Mouse (Mus musculus) forebrain, embryonic 11.5 days (tissue): ENCODE results near the gene Gm49384. TPM values are rescaled to one million over a fixed set of nuclear protein-coding genes. Genes with fewer than 3 reads are reported as not detected.

Experiments used
- ATAC-seq: fragments of 200-750 bp; cut with Nextera tagmentation; replicated peaks from 2 replicates; pipeline ENCODE4 v1.8.0; 2017; ENCODE audit warnings: moderate TSS enrichment; ENCODE audit not compliant: low FRiP score
- DNase-seq: peaks from one replicate; pipeline ENCODE4 v3.0.0-alpha.2; 2017; ENCODE audit warnings: low spot score
- H3K27ac ChIP-seq: fragments of 300-500 bp; sonication (generic); 2 replicates; pipeline ENCODE4 v1.5.1; 2014; ENCODE audit warnings: low read depth, low read length
- H3K27me3 ChIP-seq: fragments of 300-500 bp; sonication (generic); 2 replicates; pipeline ENCODE4 v1.6.1; 2014; ENCODE audit warnings: mild to moderate bottlenecking, low read length, mixed read lengths; ENCODE audit not compliant: control insufficient read depth, insufficient read depth
- H3K36me3 ChIP-seq: fragments of 300-500 bp; sonication (generic); 2 replicates; pipeline ENCODE4 v1.6.1; 2014; ENCODE audit warnings: mild to moderate bottlenecking, low read length, moderate library complexity, mixed read lengths; ENCODE audit not compliant: control insufficient read depth, insufficient read depth
- H3K4me1 ChIP-seq: fragments of 300-500 bp; sonication (generic); replicated peaks from 2 replicates; pipeline ENCODE4 v1.6.1; 2014; ENCODE audit warnings: low read length, mixed read lengths; ENCODE audit not compliant: control insufficient read depth, insufficient read depth
- H3K4me2 ChIP-seq: fragments of 300-500 bp; sonication (generic); 2 replicates; pipeline ENCODE4 v1.6.1; 2014; ENCODE audit warnings: low read depth, mild to moderate bottlenecking, low read length, moderate library complexity, mixed read lengths; ENCODE audit not compliant: severe bottlenecking
- H3K4me3 ChIP-seq: fragments of 300-500 bp; sonication (generic); 2 replicates; pipeline ENCODE4 v1.5.1; 2014; ENCODE audit warnings: low read depth, low read length
- H3K9ac ChIP-seq: fragments of 300-500 bp; sonication (generic); 2 replicates; pipeline ENCODE4 v1.6.1; 2014; ENCODE audit warnings: low read length
- H3K9me3 ChIP-seq: fragments of 300-500 bp; sonication (generic); 2 replicates; pipeline ENCODE4 v1.6.1; 2016; ENCODE audit warnings: low read length, mixed read lengths; ENCODE audit not compliant: control insufficient read depth
- WGBS: fragments of 180-500 bp; shearing (Covaris S2); extraction: QIAGEN DNeasy Blood & Tissue Kit; methylation state at CpG from one replicate; pipeline ENCODE4 v1.1.7; 2014; 5-methylcytosine and 5-hydroxymethylcytosine counted together
- polyA plus RNA-seq: library from polyadenylated mRNA; unstranded; fragments of >200 nt; fragmentation: Nextera tagmentation; extraction: Ambion mirVana; gene quantifications from 2 replicates; pipeline ENCODE4 v1.2.1, GENCODE M21; 2014

Gene Gm49384
- polyA plus RNA-seq: 43.2 and 46.6 TPM in 2 replicates

DNA sequence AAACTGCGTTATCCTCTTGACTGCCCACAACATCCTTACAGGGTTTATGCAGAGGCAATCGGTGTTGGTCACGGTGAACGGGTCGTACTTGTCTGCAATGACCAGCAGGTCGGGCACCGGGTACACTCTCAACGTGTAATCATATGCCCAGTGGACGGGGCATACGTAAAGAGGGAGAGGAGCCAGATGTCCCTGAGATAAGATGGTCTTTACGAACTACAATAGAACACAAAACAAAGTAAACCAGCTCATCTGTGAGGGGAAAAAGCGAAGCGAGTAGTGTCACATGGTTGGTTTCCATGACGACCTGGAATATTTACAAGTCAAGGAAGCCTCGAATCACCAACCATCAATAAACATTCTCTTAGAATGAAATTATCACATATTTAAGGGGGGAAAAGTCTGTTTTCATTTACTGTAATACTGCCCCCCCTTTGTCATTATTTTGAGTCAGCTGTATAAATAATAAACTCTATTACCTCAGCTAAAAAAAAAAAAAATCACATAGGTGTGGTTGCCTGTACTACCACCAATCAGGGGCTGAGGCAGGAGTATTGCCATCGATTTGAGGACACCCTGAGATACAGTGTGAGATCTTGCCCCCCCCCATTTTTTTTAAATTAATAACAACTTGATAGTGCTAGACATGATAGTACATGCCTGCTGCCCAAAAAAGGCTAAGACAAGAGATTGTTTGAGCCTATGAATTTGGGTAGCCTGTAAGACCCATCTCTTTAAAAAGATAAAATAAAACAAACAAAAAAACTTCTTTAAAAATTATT is at the start of gene Gm49384:
Gene Gm49384 (minus strand): TSS at position 216 of the 782 bp plus-strand sequence.
- H3K27ac ChIP-seq: no peak within 1 kb of the TSS
- peak; percentile 43 for DNase-seq

DNA sequence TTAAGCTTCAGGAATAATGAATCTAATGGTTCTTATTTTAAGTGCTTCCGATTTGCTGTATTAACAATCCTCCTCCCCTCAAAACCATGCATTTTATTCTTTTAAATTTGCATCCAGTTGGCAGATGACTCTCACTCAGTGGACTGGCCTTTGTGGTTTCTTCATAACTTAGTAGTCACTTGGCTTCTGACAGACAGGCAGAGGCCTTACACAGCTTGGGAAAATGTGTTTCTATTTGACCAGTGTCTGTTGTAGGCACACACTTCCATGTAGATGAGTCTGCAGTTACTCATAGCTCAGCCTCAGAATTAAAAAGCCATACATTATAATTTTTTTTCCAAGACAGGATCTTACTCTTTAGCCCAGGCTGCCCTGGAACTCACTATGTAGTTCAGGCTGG is 49.7 kb upstream of the Gm49384 start:
- Histone ChIP-seq H3K27ac (no peak overlapping the region), H3K9ac (no peak overlapping the region), H3K9me3 (no peaks in the 10 kb centered on the region), H3K36me3 (no peaks in the 10 kb centered on the region), H3K4me3 (no peak overlapping the region), H3K4me2 (no peak overlapping the region), H3K27me3 (no peaks in the 10 kb centered on the region), H3K4me1 (no peaks in the 10 kb centered on the region)
- ATAC-seq: no peak
- WGBS: 91% methylated on average over 1 of the region's 1 CpGs
- DNase-seq: no peak

More for the DNA sequence above, at the start of gene Gm49384:
- Histone ChIP-seq H3K9ac (no peak within 1 kb of the TSS), H3K9me3 (no peaks in the 10 kb centered on the region), H3K4me2 (no peak within 1 kb of the TSS), H3K4me3 (no peak within 1 kb of the TSS), H3K4me1 (no peaks in the 10 kb centered on the region), H3K36me3 (peaks cover 11% of the 10 kb centered on the region), H3K27me3 (no peaks in the 10 kb centered on the region)
- no peak; the same call in 1 of the 2 replicates for ATAC-seq
- WGBS: 90% methylated on average over 16 of the region's 16 CpGs

DNA sequence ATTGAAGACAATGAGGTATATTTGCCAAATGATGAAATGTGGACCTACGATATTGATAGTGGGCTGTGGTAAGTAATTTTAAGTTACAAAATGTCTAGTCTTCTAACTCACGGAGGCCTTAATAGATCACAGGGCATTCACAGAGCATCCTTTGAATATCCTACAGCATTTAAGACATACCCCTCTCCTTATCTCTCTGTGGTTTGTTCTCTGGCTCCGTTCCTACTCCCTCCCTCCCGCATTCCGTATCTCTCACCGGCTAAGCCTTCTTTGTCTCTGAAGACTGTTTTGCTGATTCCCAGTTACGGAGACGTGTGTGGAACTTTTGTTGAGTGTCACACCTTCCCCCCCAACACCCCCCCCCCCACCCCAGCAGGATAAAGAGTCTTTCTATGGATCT is 46.7 kb upstream of the Gm49384 start:
- no peaks in the 10 kb centered on the region for H3K36me3 ChIP-seq
- H3K4me3 ChIP-seq: no peak overlapping the region
- no peaks in the 10 kb centered on the region for H3K4me1 ChIP-seq
- H3K27ac ChIP-seq: no peak overlapping the region
- H3K4me2 ChIP-seq: no peak overlapping the region
- 77% methylated on average over 8 of the region's 8 CpGs for WGBS
- no peak overlapping the region for H3K9ac ChIP-seq
- no peak for ATAC-seq
- no peak for DNase-seq
- H3K27me3 ChIP-seq: no peaks in the 10 kb centered on the region
- H3K9me3 ChIP-seq: no peaks in the 10 kb centered on the region

DNA sequence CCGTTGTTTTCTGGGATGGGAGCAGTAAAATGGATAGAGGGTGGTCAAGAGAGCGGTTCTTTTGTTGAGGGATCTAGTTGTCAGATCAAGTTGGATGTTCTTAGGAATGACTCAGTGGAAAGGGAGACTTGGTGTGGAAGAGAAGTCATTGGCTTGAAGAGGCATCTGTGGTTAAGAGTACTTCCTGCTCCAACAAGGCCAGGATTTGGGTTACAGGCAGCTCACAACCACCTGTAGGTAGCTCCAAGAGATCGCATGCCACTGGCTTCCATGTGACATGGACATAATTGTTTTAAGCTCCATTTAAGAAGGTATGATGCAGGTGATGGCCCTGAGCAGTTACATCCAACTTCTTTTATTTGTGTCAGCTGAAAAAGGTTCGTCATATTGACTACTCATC is 45.7 kb upstream of the Gm49384 start:
- H3K9me3 ChIP-seq: no peaks in the 10 kb centered on the region
- ATAC-seq (no peak), DNase-seq (no peak)
- no peaks in the 10 kb centered on the region for H3K36me3 ChIP-seq
- H3K9ac ChIP-seq: no peak overlapping the region
- no peak overlapping the region for H3K4me3 ChIP-seq
- no peaks in the 10 kb centered on the region for H3K27me3 ChIP-seq
- no peak overlapping the region for H3K27ac ChIP-seq
- 84% methylated on average over 4 of the region's 4 CpGs for WGBS
- H3K4me2 ChIP-seq: no peak overlapping the region
- H3K4me1 ChIP-seq: no peaks in the 10 kb centered on the region

DNA sequence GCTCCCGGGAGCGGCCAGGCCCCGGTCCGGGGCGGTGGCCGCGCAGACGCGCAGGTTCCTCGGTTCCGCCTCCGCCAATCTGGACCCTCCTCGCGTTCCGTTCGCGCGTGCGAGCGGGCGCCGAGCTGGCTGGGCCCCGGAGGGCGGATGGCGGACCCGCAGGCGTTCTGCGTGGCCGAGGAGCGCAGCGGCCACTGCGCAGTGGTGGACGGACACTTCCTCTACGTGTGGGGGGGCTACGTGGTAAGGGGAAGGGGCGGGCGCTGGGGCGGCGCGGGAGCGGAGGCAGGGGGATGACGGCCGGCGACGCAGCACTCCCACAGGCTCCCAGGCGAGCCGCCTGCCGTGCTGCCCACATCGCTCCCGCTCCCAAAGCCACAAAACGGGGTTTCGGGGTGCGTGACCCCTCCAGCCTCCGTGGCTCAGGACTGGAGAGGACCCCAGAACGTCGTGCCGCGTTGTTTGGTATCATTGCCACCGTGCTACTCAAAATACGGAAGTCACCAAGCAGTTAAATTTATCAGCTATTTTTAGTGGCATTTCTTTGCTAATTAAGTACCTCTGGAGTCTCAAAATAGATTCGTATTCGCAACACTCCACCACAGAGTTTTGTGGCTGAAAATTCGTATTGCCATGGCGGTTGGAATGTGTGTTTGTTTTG is 37.8 kb upstream of the Gm49384 start:
- H3K36me3 ChIP-seq: no peaks in the 10 kb centered on the region
- under 1% methylated on average over 49 of the region's 64 CpGs for WGBS
- H3K9ac ChIP-seq: peak overlapping the region; percentile 94
- no peak overlapping the region for H3K27ac ChIP-seq
- H3K27me3 ChIP-seq: no peaks in the 10 kb centered on the region
- peak; percentile 94 for ATAC-seq
- no peaks in the 10 kb centered on the region for H3K9me3 ChIP-seq
- H3K4me1 ChIP-seq: 0 out of 2 replicates have a peak, but pooled peaks cover 2% of the 10 kb centered on the region
- DNase-seq: peak; percentile 87
- H3K4me2 ChIP-seq: peak overlapping the region; percentile 79
- H3K4me3 ChIP-seq: peak overlapping the region; percentile 71

DNA sequence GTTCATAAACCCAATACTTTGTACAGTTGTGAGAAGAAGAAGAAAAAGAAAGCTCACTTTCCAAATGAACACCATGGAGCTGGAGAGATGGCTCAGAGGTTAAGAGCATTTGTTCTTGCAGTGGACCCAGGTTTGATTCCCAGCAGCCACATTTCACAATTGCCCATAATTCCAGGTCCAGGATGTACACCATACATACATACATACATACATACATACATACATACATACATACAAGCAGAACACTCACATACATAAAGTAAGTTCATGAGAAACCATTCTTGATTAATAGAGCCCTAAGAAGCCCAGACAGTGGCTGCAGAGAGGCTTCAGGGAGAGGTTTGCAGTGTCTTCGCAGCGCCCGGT is 37.3 kb upstream of the Gm49384 start:
- WGBS: 0% methylated on average over 3 of the region's 3 CpGs
- H3K9me3 ChIP-seq: no peaks in the 10 kb centered on the region
- no peak overlapping the region for H3K27ac ChIP-seq

DNA sequence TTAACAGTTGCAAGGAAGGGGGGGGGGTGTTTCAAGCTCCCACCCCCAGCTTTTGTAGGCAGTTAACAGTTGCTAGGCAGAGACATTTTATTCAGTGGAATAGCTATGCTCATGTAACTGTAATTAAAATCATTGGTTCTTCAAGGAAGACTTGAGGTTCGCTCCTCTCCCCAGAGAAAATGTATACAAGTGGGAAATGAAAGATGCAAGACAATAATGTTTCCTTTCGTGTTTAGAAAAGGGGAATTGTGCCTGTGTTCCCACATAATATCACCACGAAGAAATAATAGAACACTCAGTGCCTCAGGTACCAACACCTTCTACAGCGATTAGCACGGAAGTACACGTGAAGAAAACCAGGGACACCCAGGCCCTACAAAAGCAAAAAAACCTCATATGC is 36.8 kb upstream of the Gm49384 start, which contains the start of gene Klhdc1:
Gene Klhdc1 (plus strand): TSS at position 301 of the 400 bp plus-strand sequence.
- Histone ChIP-seq H3K27me3 (no peaks in the 10 kb centered on the region), H3K4me1 (0 out of 2 replicates have a peak, but pooled peaks cover 2% of the 10 kb centered on the region), H3K36me3 (no peaks in the 10 kb centered on the region), H3K9me3 (no peaks in the 10 kb centered on the region), H3K27ac (no peak within 1 kb of the TSS), H3K4me2 (peak within 1 kb of the TSS; percentile 79), H3K9ac (peak within 1 kb of the TSS; percentile 94), H3K4me3 (peak within 1 kb of the TSS; percentile 71)
- no peak for ATAC-seq
- DNase-seq: no peak
- WGBS: 73% methylated on average over 6 of the region's 6 CpGs

More for the DNA sequence above, 37.3 kb upstream of the Gm49384 start:
- H3K4me1 ChIP-seq: 0 out of 2 replicates have a peak, but pooled peaks cover 2% of the 10 kb centered on the region
- H3K27me3 ChIP-seq: no peaks in the 10 kb centered on the region
- DNase-seq (no peak), ATAC-seq (no peak)
- peak overlapping the region; percentile 79 for H3K4me2 ChIP-seq
- H3K36me3 ChIP-seq: no peaks in the 10 kb centered on the region
- H3K9ac ChIP-seq: peak overlapping the region; percentile 94
- peak overlapping the region; percentile 71 for H3K4me3 ChIP-seq

DNA sequence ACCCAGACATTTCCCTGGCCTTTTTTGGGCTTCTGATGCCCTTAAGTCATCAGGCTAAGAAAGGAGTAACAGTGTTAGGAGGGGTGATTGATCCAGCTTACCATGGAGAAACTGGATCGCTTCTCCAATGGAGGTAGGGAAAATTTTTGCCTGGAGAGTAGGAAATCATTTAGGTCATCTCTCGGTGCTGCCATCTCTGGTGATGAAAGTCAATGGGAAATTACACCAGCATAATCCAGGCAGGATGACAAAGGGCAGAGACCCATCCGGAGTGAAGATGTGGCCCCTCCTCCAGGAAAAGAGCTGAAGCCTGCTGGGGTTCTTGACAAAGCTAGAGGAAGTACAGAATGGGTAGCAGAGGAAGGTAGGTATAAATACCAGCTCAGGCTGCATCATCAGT is 34.2 kb upstream of the Gm49384 start:
- Histone ChIP-seq H3K4me3 (no peak overlapping the region), H3K9me3 (no peaks in the 10 kb centered on the region), H3K4me2 (no peak overlapping the region), H3K4me1 (0 out of 2 replicates have a peak, but pooled peaks cover 2% of the 10 kb centered on the region), H3K9ac (no peak overlapping the region), H3K36me3 (no peaks in the 10 kb centered on the region), H3K27ac (no peak overlapping the region), H3K27me3 (no peaks in the 10 kb centered on the region)
- 62% methylated on average over 3 of the region's 3 CpGs for WGBS
- ATAC-seq (no peak), DNase-seq (no peak)
